Mouse (Mus musculus) kidney, embryonic 15.5 days (tissue): ENCODE measurements at regions not wholly inside any gene's neighbourhood (a gene's known extent, or its start where the extent isn't known, plus 50 kb on each side); places are given as distances from the start of the nearest gene placed in this dataset.

Experiments
- ATAC-seq: fragments of 200-750 bp; cut with Nextera tagmentation; replicated peaks from 2 replicates; pipeline ENCODE4 v1.8.0; 2017; ENCODE audit warnings: moderate TSS enrichment; ENCODE audit not compliant: low FRiP score
- H3K27ac ChIP-seq: fragments of 300-500 bp; sonication (generic); 2 replicates; pipeline ENCODE4 v1.5.1; 2015; ENCODE audit warnings: mild to moderate bottlenecking, inconsistent platforms
- H3K27me3 ChIP-seq: fragments of 300-500 bp; sonication (generic); 2 replicates; pipeline ENCODE4 v1.6.1; 2015; ENCODE audit warnings: inconsistent platforms
- H3K36me3 ChIP-seq: fragments of 300-500 bp; sonication (generic); 2 replicates; pipeline ENCODE4 v1.6.1; 2015; ENCODE audit warnings: inconsistent platforms
- H3K4me1 ChIP-seq: fragments of 300-500 bp; sonication (generic); 2 replicates; pipeline ENCODE4 v1.6.1; 2015; ENCODE audit warnings: inconsistent platforms
- H3K4me2 ChIP-seq: fragments of 300-500 bp; sonication (generic); 2 replicates; pipeline ENCODE4 v1.6.1; 2015; ENCODE audit warnings: moderate library complexity, mild to moderate bottlenecking, inconsistent platforms
- H3K4me3 ChIP-seq: fragments of 300-500 bp; sonication (generic); replicated peaks from 2 replicates; pipeline ENCODE4 v1.5.1; 2015; ENCODE audit warnings: mild to moderate bottlenecking, inconsistent platforms
- H3K9ac ChIP-seq: fragments of 300-500 bp; sonication (generic); 2 replicates; pipeline ENCODE4 v1.6.1; 2015; ENCODE audit warnings: mild to moderate bottlenecking, inconsistent platforms
- H3K9me3 ChIP-seq: fragments of 300-500 bp; sonication (generic); replicated peaks from 2 replicates; pipeline ENCODE4 v1.6.1; 2016; ENCODE audit warnings: inconsistent platforms
- WGBS: fragments of 180-500 bp; shearing (Covaris S2); methylation state at CpG from one replicate; pipeline ENCODE4 v1.1.7; 2015; ENCODE audit warnings: mixed read lengths; 5-methylcytosine and 5-hydroxymethylcytosine counted together

GRCm38 (mm10) chr5:100239632-100240031 lies 80.0 kb upstream of the Tmem150c start:
- no peaks in the 10 kb centered on the region for H3K4me1 ChIP-seq
- 82% methylated on average over 7 of the region's 7 CpGs for WGBS
- H3K27me3 ChIP-seq: no peaks in the 10 kb centered on the region
- no peaks in the 10 kb centered on the region for H3K36me3 ChIP-seq
- no peak overlapping the region for H3K4me3 ChIP-seq
- no peak for ATAC-seq
- no peaks in the 10 kb centered on the region for H3K9me3 ChIP-seq
- no peak overlapping the region for H3K27ac ChIP-seq
- no peak overlapping the region for H3K4me2 ChIP-seq
- H3K9ac ChIP-seq: no peak overlapping the region

GRCm38 (mm10) chr5:100238287-100239036 lies 78.9 kb upstream of the Tmem150c start:
- Histone ChIP-seq H3K9me3 (0 out of 2 replicates have a peak, but pooled peaks cover 3% of the 10 kb centered on the region), H3K4me3 (no peak overlapping the region), H3K36me3 (no peaks in the 10 kb centered on the region), H3K4me1 (no peaks in the 10 kb centered on the region), H3K27ac (no peak overlapping the region), H3K9ac (no peak overlapping the region), H3K27me3 (no peaks in the 10 kb centered on the region), H3K4me2 (no peak overlapping the region)
- WGBS: 83% methylated on average over 15 of the region's 15 CpGs
- ATAC-seq: no peak

GRCm38 (mm10) chr5:100237674-100238278 lies 78.2 kb upstream of the Tmem150c start:
- no peaks in the 10 kb centered on the region for H3K36me3 ChIP-seq
- H3K4me3 ChIP-seq: no peak overlapping the region
- WGBS: 87% methylated on average over 12 of the region's 12 CpGs
- H3K27me3 ChIP-seq: no peaks in the 10 kb centered on the region
- H3K9ac ChIP-seq: no peak overlapping the region
- no peak overlapping the region for H3K4me2 ChIP-seq
- no peak for ATAC-seq
- no peaks in the 10 kb centered on the region for H3K4me1 ChIP-seq
- 0 out of 2 replicates have a peak, but pooled peaks cover 3% of the 10 kb centered on the region for H3K9me3 ChIP-seq
- no peak overlapping the region for H3K27ac ChIP-seq

- Histone ChIP-seq H3K36me3 (no peaks in the 10 kb centered on the region), H3K9me3 (0 out of 2 replicates have a peak, but pooled peaks cover 3% of the 10 kb centered on the region)
- 93% methylated on average over 17 of the region's 17 CpGs for WGBS
Measured at GRCm38 (mm10) chr5:100236277-100236676, 76.7 kb upstream of the Tmem150c start.

GRCm38 (mm10) chr5:100232076-100232475 lies 72.5 kb upstream of the Tmem150c start:
- ATAC-seq: no peak
- WGBS: 82% methylated on average over 7 of the region's 7 CpGs
- no peak overlapping the region for H3K9ac ChIP-seq
- H3K4me1 ChIP-seq: peaks cover 9% of the 10 kb centered on the region; the same call in 1 of the 2 replicates
- H3K9me3 ChIP-seq: 0 out of 2 replicates have a peak, but pooled peaks cover 6% of the 10 kb centered on the region
- no peaks in the 10 kb centered on the region for H3K27me3 ChIP-seq
- no peak overlapping the region for H3K4me2 ChIP-seq
- H3K27ac ChIP-seq: no peak overlapping the region
- H3K36me3 ChIP-seq: no peaks in the 10 kb centered on the region
- H3K4me3 ChIP-seq: no peak overlapping the region

More at GRCm38 (mm10) chr5:100236277-100236676, 76.7 kb upstream of the Tmem150c start:
- Histone ChIP-seq H3K27ac (no peak overlapping the region), H3K27me3 (no peaks in the 10 kb centered on the region), H3K4me2 (no peak overlapping the region), H3K4me3 (no peak overlapping the region), H3K4me1 (peaks cover 4% of the 10 kb centered on the region; the same call in 1 of the 2 replicates), H3K9ac (no peak overlapping the region)
- no peak for ATAC-seq

- 0 out of 2 replicates have a peak, but pooled peaks cover 6% of the 10 kb centered on the region for H3K9me3 ChIP-seq
- H3K27ac ChIP-seq: no peak overlapping the region
- H3K4me1 ChIP-seq: peaks cover 14% of the 10 kb centered on the region; the same call in 1 of the 2 replicates
- no peak overlapping the region for H3K4me3 ChIP-seq
- H3K4me2 ChIP-seq: no peak overlapping the region
- H3K9ac ChIP-seq: no peak overlapping the region
- no peaks in the 10 kb centered on the region for H3K27me3 ChIP-seq
- no peak for ATAC-seq
- WGBS: 62% methylated on average over 11 of the region's 11 CpGs
- no peaks in the 10 kb centered on the region for H3K36me3 ChIP-seq
Measured at GRCm38 (mm10) chr5:100231574-100231973, 72.0 kb upstream of the Tmem150c start.

- Histone ChIP-seq H3K9me3 (0 out of 2 replicates have a peak, but pooled peaks cover 6% of the 10 kb centered on the region), H3K27ac (no peak overlapping the region), H3K9ac (no peak overlapping the region), H3K36me3 (no peaks in the 10 kb centered on the region), H3K4me2 (no peak overlapping the region), H3K4me3 (no peak overlapping the region), H3K4me1 (peaks cover 15% of the 10 kb centered on the region; the same call in 1 of the 2 replicates), H3K27me3 (no peaks in the 10 kb centered on the region)
- ATAC-seq: no peak
- WGBS: 79% methylated on average over 4 of the region's 4 CpGs
Measured at GRCm38 (mm10) chr5:100230038-100230437, 70.4 kb upstream of the Tmem150c start.

- H3K27ac ChIP-seq: no peak overlapping the region
- H3K27me3 ChIP-seq: no peaks in the 10 kb centered on the region
- no peak overlapping the region for H3K4me3 ChIP-seq
- ATAC-seq: no peak
- 0 out of 2 replicates have a peak, but pooled peaks cover 3% of the 10 kb centered on the region for H3K9me3 ChIP-seq
- no peak overlapping the region for H3K9ac ChIP-seq
- 45% methylated on average over 5 of the region's 5 CpGs for WGBS
- H3K4me1 ChIP-seq: peaks cover 15% of the 10 kb centered on the region; the same call in 1 of the 2 replicates
- no peak overlapping the region for H3K4me2 ChIP-seq
- H3K36me3 ChIP-seq: no peaks in the 10 kb centered on the region
Measured at GRCm38 (mm10) chr5:100227888-100228287, 68.3 kb upstream of the Tmem150c start.

GRCm38 (mm10) chr5:100226571-100227235 lies 67.1 kb upstream of the Tmem150c start:
- Histone ChIP-seq H3K4me2 (no peak overlapping the region), H3K9me3 (0 out of 2 replicates have a peak, but pooled peaks cover 3% of the 10 kb centered on the region), H3K9ac (no peak overlapping the region), H3K27ac (no peak overlapping the region), H3K4me1 (peaks cover 13% of the 10 kb centered on the region; the same call in 1 of the 2 replicates), H3K27me3 (no peaks in the 10 kb centered on the region), H3K4me3 (no peak overlapping the region), H3K36me3 (no peaks in the 10 kb centered on the region)
- 72% methylated on average over 17 of the region's 17 CpGs for WGBS
- peak; percentile 46; the same call in 1 of the 2 replicates for ATAC-seq

- ATAC-seq: no peak
- Histone ChIP-seq H3K36me3 (no peaks in the 10 kb centered on the region), H3K9ac (no peak overlapping the region), H3K4me1 (peaks cover 19% of the 10 kb centered on the region), H3K9me3 (0 out of 2 replicates have a peak, but pooled peaks cover 3% of the 10 kb centered on the region), H3K27me3 (no peaks in the 10 kb centered on the region), H3K4me2 (no peak overlapping the region), H3K4me3 (no peak overlapping the region), H3K27ac (no peak overlapping the region)
- 78% methylated on average over 7 of the region's 7 CpGs for WGBS
Measured at GRCm38 (mm10) chr5:100225491-100225890, 65.9 kb upstream of the Tmem150c start.

- Histone ChIP-seq H3K27me3 (no peaks in the 10 kb centered on the region), H3K4me3 (no peak overlapping the region), H3K4me1 (peaks cover 19% of the 10 kb centered on the region), H3K36me3 (no peaks in the 10 kb centered on the region), H3K9me3 (0 out of 2 replicates have a peak, but pooled peaks cover 3% of the 10 kb centered on the region), H3K9ac (no peak overlapping the region), H3K4me2 (no peak overlapping the region), H3K27ac (no peak overlapping the region)
- WGBS: 73% methylated on average over 10 of the region's 10 CpGs
- no peak for ATAC-seq
Measured at GRCm38 (mm10) chr5:100224773-100225363, 65.3 kb upstream of the Tmem150c start.
